1 mouse cellular context compared by ENCODE assay signal in the genomic region with DNA sequence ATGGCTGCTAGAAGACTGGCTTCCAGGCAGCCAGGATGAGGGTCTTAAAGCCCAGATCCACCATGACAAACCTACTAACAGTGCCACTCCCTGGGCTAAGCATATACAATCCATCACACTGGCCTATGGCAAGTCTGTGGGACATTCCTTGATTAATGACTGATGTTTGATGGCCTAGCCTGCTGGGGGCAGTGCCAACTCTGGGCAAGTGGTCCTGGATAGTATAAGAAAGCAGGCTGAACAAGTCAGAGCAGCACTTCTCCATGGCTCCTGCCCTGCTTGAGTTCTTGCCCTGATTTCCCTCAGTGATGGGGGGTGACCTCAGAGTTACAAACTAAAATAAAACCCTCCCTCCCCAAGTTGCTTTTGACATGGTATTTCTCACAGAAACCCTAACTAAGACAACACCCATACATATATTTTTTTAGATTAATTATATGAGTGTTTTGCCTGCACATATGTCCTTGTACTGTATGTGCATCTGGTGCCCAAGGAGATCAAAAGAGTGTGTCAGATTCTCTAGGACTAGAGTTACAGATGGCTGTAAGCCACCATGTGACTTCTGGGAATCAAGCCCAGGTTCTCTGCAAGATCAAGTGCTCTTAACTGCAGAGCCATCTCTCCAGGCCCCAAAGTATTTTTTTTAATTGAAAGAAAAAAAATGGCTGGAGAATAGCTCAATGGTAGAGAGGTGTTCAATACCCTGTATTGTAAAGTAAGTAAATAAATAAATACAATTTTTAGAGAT.
TF ChIP-seq lines count a peak whose summit lies in the region.

No protein-coding gene starts in this region.

TF ChIP-seq in MEL, 35 proteins besides CTCF, POLR2A, EP300 and RAD21 (continued from another document):
- TF ChIP-seq ZNF384 (IDR thresholded peaks at IDR 0.05; ENCODE audit: low read depth, low read length) (peak; percentile 43), POLR2AphosphoS5 (IDR thresholded peaks at IDR 0.05; ENCODE audit: borderline replicate concordance, low read depth, low read length) (no peak), MAX (IDR thresholded peaks at IDR 0.05; ENCODE audit: low read length) (peak; percentile 23; the same call in 1 of the 2 replicates), POLR2AphosphoS2 (IDR thresholded peaks at IDR 0.05; ENCODE audit: low read length) (no peak)
